Mouse (Mus musculus): Measurements from ENCODE around the gene Nf2.

Gene Nf2

DNA sequence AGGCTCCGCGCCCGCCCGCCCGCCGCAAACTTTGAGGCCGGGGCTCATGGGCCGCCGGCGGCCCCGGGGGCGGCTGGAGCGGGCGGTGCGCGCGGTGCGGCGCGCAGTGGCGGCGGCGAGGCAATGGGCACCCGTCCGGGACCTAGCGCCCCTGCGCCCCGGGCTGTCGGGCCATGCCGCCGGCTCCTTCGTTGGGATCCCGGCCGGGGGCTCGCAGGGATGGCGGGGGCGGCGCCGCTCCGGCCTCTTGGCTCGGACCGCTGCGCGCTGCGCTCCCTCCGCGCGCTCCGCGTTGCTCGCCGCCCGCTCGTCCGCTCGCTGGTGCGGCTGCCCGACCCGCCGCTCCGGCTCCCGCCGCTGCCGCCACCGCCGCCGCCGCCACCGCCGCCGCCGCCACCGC lies 102.6 kb downstream of the Nf2 start, which contains the start of gene Cabp7:
Cabp7 (minus strand) TSS at position 46 of the 400 bp plus-strand sequence.
- DNase-seq (ENCODE audit: low read depth, low spot score), result no peak

DNA sequence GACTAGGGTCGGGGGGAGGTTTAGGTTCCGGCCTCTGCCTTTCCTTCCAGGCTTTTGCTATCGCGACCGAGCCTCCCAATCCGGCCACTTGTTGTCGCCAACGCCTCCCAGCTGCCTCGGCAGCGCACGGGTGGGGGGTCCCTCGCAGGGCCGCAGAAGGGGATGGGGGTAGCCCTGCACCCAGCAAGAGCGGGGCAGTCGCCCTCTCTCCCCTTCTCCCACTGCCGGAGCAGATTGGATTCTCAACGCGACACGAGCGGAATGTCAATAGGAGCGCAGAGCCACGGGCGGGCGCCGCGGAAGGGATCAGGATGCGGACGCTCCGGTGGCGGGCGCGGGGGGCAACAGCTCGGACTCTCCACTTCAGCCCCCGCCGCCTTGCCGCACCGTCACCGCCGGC lies 103.4 kb downstream of the Nf2 start:
- no peak for DNase-seq (ENCODE audit: low read depth, low spot score)

DNA sequence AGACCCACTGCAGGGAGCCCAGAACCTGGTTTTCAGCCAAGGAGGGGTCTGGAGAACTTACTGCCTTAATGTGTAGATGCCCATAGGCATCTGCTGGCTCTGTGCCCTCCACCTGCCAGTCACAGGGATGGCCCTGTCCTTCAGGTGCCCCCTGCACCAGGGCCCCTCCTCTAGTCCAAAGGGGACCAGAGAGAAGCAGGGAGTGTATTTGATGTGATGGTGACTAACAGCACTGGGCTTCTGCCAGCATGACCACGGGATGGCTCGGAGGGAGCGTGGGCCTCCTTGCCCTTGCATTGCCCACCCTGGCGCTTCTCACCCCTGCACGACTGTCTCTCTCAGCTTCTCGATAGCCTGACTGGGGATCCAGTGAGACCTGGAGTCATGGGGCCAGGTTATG lies 104.6 kb downstream of the Nf2 start:
- DNase-seq (ENCODE audit: low read depth, low spot score), result no peak

DNA sequence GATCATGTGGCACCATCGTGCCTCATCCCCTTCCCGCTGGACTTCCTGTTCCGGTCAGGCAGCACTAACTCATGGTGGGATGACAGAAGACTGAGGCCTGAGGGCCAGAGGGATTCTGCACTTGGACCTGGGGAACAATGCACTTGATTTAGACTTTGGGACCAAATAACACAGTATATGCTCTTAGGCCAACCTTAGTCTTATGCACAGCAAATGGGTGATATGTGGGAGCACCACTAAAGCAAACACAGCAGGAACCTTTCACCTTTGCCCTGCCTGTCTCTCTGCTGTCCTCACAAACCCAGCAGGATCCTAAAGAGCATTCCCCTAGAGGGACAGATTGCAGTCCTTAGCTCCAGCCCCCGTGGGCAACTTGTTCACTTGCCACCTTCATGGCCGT lies 108.6 kb downstream of the Nf2 start:
- no peak for DNase-seq (ENCODE audit: low read depth, low spot score)

DNA sequence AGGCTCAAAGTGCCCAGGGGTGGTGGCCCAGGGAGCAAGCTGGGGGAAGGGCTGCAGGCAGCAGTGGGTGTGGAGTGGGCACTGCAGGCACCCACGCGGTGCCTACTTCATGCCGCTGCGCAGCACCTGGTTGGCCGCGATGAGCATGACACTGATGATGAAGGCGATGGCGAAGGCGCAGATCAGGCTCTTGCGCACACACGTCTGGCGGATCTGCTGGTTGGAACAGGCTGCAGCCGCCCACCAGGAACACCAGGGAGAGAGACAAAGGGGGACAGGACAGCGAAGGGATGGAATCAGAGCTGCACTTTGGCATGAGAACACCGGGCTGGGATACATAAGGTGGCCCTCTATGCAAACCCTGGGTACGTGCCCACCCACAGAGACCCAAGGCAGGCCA lies 110.6 kb downstream of the Nf2 start:
- DNase-seq (ENCODE audit: low read depth, low spot score), result no peak

DNA sequence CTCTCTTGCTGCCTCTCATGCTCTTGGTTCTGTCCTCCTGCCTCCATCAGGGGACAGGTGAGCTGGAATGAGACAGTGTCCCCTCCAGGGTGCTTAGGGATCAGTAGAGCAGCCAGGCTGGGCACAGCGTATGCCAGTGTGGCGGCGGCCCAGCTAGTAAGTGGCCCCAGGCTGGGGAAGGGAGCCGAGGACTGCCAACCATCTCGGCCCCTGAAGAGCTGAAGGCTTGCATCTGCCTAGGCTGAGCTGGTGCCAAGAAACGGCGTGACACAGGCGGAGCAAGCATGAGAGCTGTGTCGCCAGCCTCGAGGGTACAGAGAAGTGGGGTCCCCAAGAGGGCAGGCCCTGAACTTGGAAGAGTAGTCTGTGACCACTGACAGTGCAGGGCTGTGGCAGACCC lies 111.7 kb downstream of the Nf2 start:
- DNase-seq (ENCODE audit: low read depth, low spot score), result no peak

DNA sequence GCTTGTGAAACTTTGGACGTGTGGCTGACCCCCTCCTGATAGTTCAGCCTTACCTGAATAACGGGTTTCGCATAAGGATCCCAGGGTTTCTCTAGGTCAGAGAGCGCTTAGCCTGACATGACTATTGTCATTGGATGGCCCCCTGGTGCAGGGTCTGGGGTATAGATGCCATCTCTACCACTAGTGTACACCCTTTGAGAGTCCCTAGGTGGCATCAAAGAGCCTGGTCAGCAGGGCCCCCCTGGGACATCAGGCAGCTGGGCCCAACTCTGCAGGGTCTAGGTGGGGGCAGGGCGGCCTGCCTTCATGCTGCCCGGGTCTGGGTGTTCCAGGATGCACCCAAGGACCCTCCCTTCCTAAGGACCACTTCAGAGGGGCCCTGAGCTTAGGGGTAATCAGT lies 113.0 kb downstream of the Nf2 start:
- DNase-seq (ENCODE audit: low read depth, low spot score), result no peak

DNA sequence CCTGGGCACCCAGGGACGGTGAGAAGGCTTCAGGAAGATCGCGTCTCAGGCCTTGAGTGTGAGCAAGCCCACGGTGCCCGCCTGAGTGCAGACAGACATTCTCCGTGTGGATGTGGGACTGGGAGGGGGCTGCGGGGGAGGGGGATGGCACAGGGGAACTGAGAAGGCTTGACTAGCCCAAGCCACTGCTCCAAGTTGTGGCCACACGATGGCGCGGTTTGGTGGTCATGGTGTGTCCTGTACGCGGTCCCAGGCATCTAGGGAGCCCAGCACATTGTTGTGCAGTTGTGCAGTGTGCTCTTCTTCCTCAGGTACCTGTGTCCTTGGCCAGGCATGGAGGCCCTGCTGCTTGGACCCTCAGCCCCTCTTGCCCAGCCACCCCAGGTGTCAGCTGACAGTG lies 115.2 kb downstream of the Nf2 start:
- no peak for DNase-seq (ENCODE audit: low read depth, low spot score)

DNA sequence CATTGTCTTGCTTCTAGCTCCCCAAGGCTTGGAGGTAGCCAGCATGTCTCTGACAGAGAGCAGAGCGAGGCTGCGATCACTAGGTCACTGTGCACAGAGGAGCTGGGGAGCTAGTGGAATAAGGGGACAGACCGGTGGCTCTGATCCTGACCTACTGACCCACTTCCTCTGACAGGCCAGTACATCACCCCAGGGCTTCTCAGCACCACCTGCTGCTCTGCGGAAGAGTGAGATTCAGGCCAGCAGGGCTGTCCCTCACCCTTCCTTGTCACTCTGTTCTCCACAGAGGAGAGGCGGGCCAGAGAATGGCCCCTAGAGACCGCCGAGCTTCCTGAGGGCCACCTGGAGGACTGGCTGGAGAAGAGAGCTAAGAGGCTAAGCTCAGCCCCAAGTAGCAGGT lies 117.6 kb downstream of the Nf2 start:
- DNase-seq (ENCODE audit: low read depth, low spot score), result no peak

DNA sequence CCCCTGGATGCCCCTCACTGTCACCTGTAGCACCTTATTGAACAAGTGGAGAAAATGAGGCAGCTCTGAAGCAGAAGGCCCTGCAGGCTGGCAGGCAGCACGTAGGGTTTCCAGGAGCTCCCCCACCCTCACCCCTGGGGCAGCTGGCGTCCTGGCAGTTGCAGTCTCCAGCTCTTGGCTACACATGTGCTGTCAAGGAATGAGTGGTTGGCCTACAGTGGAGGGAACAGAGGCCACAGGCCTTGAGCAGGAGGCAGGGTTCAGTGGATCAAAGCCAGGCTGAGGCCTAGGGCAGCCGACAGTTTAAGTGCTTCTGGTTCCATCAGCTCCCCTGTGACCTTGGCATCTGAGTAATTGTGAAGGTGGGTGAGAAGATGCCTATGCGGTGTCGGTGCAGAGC lies 118.4 kb downstream of the Nf2 start:
- DNase-seq (ENCODE audit: low read depth, low spot score), result no peak

DNA sequence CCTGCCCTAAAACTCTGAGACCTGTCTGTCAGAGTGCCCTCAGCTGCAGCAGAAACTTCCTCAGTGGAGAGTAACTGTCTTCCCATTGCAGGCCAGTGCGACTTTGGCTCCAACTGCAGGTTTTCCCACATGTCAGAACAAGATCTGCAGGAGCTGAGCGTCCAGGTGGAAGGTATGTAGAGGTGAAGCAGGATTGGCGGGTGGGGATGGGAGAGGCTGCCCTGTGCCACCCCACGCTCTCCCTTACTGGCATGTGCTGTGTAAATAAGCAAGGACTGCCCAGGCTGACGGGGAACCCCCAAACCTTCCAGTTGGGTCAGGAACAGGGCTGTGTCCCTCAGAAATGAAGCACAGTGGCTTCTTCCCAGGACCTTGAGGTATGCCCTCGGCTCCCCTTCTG lies 119.2 kb downstream of the Nf2 start:
- no peak for DNase-seq (ENCODE audit: low read depth, low spot score)

DNA sequence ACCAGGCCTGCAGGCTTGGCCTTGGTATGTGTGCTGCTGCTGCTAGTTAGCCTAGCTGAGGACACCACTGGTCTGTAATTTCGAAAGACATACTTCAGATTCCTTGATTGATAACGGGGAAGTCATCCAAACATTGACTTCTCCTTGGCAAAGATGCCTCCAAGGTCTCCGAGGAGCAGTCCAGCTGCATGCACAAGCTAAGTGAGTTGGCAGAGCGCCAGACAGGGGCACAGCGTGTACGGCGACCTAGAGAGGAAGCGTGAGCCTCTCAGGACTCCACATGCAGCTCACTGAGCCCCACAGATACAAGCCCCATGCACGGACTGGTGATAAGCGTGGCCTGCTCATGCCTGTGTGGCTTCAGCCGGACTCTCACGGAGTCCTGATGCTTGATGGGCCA lies 119.7 kb downstream of the Nf2 start:
- no peak for DNase-seq (ENCODE audit: low read depth, low spot score)

DNA sequence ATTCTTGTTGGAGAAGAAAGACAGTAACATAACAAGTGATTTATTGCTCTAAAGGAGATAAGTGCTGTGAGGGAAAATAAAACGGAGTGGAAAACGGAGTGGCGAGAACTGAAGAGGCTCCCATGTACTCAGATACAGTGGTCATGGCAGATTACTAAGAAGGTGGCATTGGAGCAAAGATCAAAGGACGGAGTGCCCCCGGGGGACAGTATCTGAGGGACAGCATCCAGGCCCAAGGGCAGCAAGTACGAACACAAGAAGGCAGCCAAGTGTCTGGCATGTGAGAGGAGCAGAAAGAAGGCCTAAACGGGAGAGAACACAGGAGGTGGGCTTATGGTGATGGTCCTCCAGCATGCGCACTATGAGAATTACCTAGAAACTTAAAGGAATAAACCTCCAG lies 127.6 kb downstream of the Nf2 start:
- no peak for DNase-seq (ENCODE audit: low read depth, low spot score)

DNA sequence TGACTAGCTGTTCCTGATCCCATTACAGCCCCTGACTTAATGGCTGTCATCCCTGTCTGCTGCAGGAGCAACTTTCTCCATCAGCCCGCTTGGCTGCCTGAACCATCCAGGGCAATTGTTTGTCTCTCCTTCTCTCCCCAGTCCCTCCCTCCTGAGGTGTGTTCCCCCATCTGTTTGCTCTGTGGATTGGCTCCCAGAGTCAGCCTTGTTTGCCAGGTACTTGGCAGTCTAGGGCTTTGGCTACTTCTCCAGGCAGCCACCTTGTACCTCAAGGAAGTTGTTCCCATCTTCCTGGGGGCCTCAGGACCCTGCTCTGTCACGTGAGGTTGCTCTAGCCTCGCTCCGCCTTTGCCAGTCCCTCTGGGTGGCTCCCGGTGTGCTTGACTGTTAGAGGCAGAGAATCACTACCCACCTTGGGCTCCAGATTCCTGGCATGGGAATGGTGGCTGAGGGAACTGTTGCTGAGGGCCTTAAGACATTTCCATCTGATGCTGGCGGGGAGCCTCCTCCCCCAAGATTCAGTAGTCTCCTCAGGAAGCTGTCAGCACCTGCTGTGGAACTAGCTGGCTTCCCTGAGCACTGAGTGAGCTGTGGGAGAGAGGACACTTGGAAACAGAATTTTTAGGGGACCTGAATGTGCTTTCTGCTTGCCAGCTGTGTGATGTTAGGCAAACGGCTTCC lies 128.3 kb downstream of the Nf2 start:
- no peak for DNase-seq (ENCODE audit: low read depth, low spot score)

DNA sequence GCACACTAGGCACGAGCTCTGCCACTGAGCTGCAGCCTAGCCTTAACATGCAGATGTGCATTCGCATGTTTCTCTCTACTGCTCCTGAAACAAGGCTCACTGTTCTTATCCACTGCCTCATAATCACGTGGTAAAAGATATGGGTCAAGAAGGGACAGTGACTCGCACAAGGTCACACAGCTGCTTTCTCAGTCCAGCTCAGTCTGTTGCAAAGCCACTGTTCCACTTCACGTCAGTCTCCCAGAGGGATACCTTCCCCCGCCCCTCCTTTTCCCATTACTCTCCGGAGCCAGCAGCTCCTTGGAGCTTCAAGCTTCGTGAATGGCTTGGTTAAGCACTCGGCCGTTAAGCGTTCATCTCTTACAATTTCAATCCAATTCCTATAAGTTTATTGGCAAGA lies 128.9 kb downstream of the Nf2 start:
- no peak for DNase-seq (ENCODE audit: low read depth, low spot score)

DNA sequence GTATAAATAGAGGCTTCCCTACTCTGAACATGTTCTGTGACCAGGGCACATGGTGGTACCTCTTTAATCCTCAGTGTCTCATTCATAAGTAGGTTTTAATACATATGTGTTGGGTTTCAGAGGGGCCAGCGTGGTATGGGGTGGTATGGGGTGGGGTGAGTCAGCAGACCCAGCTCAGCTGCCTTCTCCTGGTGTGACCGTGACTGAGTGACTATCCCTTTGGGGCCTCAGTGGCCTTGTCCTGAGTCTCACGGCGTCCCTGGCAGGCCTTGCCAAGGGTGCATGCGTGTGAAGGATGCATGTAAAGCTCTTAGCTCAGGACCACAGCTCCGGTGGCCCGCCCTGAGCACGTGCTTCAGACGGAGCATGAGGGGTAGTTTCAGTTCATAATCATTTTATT lies 129.4 kb downstream of the Nf2 start:
- no peak for DNase-seq (ENCODE audit: low read depth, low spot score)

DNA sequence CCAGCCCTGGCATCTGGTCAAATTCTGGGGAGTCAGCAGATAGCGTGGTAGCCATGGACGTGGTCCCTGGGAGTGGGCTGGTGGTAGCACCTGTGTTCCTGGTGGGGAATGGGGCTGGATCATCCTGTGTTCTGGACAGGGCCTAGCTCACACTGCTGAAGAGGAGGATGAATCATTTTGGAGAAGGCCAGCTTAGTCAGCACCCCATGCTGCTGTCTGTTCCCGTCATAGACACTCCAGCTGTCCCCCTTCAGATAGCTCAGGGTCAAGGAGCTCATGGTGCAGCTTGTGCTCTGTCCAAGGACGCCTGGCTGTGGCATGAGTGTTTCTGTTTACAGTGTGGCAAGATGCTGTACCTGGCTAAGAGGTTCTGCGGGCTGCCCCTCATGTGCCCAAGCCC lies 130.8 kb downstream of the Nf2 start:
- no peak for DNase-seq (ENCODE audit: low read depth, low spot score)

DNA sequence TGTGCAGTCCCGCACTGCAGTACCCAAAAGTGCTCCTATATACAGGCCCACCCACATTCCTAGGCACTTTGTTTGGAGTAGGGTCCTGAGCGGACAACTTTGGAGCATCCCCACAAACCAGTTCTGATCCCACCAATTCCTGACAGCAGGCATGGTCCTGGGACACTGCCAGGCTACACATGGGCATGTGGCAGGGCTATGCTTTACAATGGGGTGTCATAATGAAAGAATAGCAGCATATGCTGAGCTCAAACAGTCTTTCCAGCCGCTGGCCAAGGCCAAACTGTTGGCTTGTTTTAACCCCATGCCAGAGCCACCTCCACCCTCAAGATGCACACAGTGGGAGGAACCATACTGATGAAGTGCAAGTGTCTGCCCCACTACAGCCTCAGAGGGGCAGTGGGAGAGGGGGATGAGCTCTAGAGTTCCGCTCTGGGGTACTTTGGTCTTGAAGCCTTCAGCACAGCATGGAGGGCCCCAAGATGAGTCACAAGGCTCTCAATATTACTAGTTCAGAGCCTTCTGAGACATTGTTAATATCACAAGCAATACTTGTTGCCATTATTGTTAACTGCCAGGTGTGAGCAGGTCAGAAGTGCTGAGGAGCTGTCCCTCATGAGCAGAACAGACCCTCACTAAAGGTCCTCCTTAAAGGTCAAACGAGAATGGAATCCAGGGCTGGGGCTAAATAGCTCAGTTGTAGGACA lies 132.7 kb downstream of the Nf2 start:
- DNase-seq (ENCODE audit: low read depth, low spot score), result no peak

Measured in retina, adult 2 months (tissue).